Mouse (Mus musculus): ENCODE data around the gene 4921536K21Rik. TPM values are rescaled to one million over a fixed set of nuclear protein-coding genes. Genes with fewer than 3 reads are reported as not detected.

4921536K21Rik gene
- total and polyA plus RNA-seq, 3 experiments: 0.08 to 0.40 TPM; not detected in 1

GRCm38 (mm10) chr11:3902516-3902915 lies 7.6 kb upstream of the 4921536K21Rik start:
- Histone ChIP-seq H3K9me3 (replicated peaks; ENCODE audit: insufficient read depth, low read length) (no peaks in the 10 kb centered on the region), H3K9ac (ENCODE audit: control insufficient read depth, low read depth, low read length, poor library complexity, severe bottlenecking) (no peak overlapping the region), H3K79me2 (ENCODE audit: control insufficient read depth, insufficient read depth, low read length, poor library complexity) (no peaks in the 10 kb centered on the region), H3K36me3 (ENCODE audit: control insufficient read depth in 1 of 2, insufficient read depth in 2 of 2, low read length in 2 of 2) (no peaks in the 10 kb centered on the region), H3K4me3 (ENCODE audit: control insufficient read depth in 1 of 2, insufficient read depth in 1 of 2, low read depth in 2 of 2, low read length in 2 of 2) (no peak overlapping the region), H3K27me3 (ENCODE audit: control insufficient read depth in 1 of 2, insufficient read depth in 2 of 2, low read length in 2 of 2) (no peaks in the 10 kb centered on the region), H3K27ac (ENCODE audit: control insufficient read depth, low read depth, low read length) (no peak overlapping the region), H3K4me1 (ENCODE audit: control insufficient read depth in 1 of 2, insufficient read depth in 2 of 2, low read length in 2 of 2) (no peaks in the 10 kb centered on the region)
- TF ChIP-seq RCOR1 (IDR thresholded peaks at IDR 0.05; ENCODE audit: low read depth, low read length) (no peak), ZC3H11A (IDR thresholded peaks at IDR 0.05; ENCODE audit: low read depth, low read length) (no peak), ZNF384 (IDR thresholded peaks at IDR 0.05; ENCODE audit: low read depth, low read length) (no peak), E2F4 (IDR thresholded peaks at IDR 0.05; ENCODE audit: borderline replicate concordance, low read depth, low read length) (no peak), MAFK (IDR thresholded peaks at IDR 0.05; ENCODE audit: borderline replicate concordance, low read depth, low read length) (no peak), ZMIZ1 (IDR thresholded peaks at IDR 0.05; ENCODE audit: low read depth, low read length) (no peak), HCFC1 (IDR thresholded peaks at IDR 0.05; ENCODE audit: low read depth, low read length) (no peak), KAT2A (conservative IDR thresholded peaks at IDR 0.05; ENCODE audit: low read depth, low read length) (no peak), USF2 (IDR thresholded peaks at IDR 0.05; ENCODE audit: borderline replicate concordance in 1 of 2, insufficient read depth in 1 of 2, low read depth in 1 of 2, low read length in 2 of 2) (no peak)
- no peak for DNase-seq (ENCODE audit: low read depth, low spot score)

- no peak overlapping the region for H3K27ac ChIP-seq (ENCODE audit: control insufficient read depth, low read depth, low read length)
- no peaks in the 10 kb centered on the region for H3K27me3 ChIP-seq (ENCODE audit: control insufficient read depth in 1 of 2, insufficient read depth in 2 of 2, low read length in 2 of 2)
- no peaks in the 10 kb centered on the region for H3K9me3 ChIP-seq (replicated peaks; ENCODE audit: insufficient read depth, low read length)
- no peaks in the 10 kb centered on the region for H3K36me3 ChIP-seq (ENCODE audit: control insufficient read depth in 1 of 2, insufficient read depth in 2 of 2, low read length in 2 of 2)
- no peaks in the 10 kb centered on the region for H3K4me1 ChIP-seq (ENCODE audit: control insufficient read depth in 1 of 2, insufficient read depth in 2 of 2, low read length in 2 of 2)
- no peak for DNase-seq (ENCODE audit: low read depth, low spot score)
- H3K79me2 ChIP-seq (ENCODE audit: control insufficient read depth, insufficient read depth, low read length, poor library complexity): no peaks in the 10 kb centered on the region
- TF ChIP-seq POLR2AphosphoS5 (IDR thresholded peaks at IDR 0.05; ENCODE audit: borderline replicate concordance, low read depth, low read length) (no peak), SIN3A (IDR thresholded peaks at IDR 0.05; ENCODE audit: low read length) (no peak), GABPA (IDR thresholded peaks at IDR 0.05; ENCODE audit: low read depth, low read length) (no peak), ZC3H11A (IDR thresholded peaks at IDR 0.05; ENCODE audit: low read depth, low read length) (no peak), KAT2A (conservative IDR thresholded peaks at IDR 0.05; ENCODE audit: low read depth, low read length) (no peak), MAX (IDR thresholded peaks at IDR 0.05; ENCODE audit: low read length) (no peak), MAZ (IDR thresholded peaks at IDR 0.05; ENCODE audit: low read depth, low read length) (no peak), ETS1 (IDR thresholded peaks at IDR 0.05; ENCODE audit: low read depth, low read length) (no peak), POLR2A (IDR thresholded peaks at IDR 0.05; ENCODE audit: control insufficient read depth in 1 of 2, insufficient read depth in 1 of 2, low read depth in 1 of 2, low read length in 2 of 2, poor library complexity in 1 of 2) (no peak), ZKSCAN1 (IDR thresholded peaks at IDR 0.05; ENCODE audit: low read depth, low read length) (no peak)
- no peak overlapping the region for H3K9ac ChIP-seq (ENCODE audit: control insufficient read depth, low read depth, low read length, poor library complexity, severe bottlenecking)
- no peak overlapping the region for H3K4me3 ChIP-seq (ENCODE audit: control insufficient read depth in 1 of 2, insufficient read depth in 1 of 2, low read depth in 2 of 2, low read length in 2 of 2)
These were observed 5.4 kb upstream of the 4921536K21Rik start for GRCm38 (mm10) chr11:3900296-3900695.

Measured in MEL (cell line).